Mouse (Mus musculus) limb, embryonic 13.5 days (tissue): ENCODE results near the gene Depdc7. TPM values are rescaled to one million over a fixed set of nuclear protein-coding genes. Genes with fewer than 3 reads are reported as not detected.
A peak's percentile ranks its signal among the peaks of the same experiment; 100 is the strongest.

Experiments
- ATAC-seq: fragments of 200-750 bp; cut with Nextera tagmentation; 2 replicates; pipeline ENCODE4 v1.8.0; 2017; ENCODE audit warnings: low read depth, moderate number of reproducible peaks, moderate TSS enrichment; ENCODE audit not compliant: low FRiP score
- H3K27ac ChIP-seq: fragments of 300-500 bp; sonication (generic); 2 replicates; pipeline ENCODE4 v1.5.1; 2015; ENCODE audit warnings: inconsistent platforms, mild to moderate bottlenecking, moderate library complexity
- H3K27me3 ChIP-seq: fragments of 300-500 bp; sonication (generic); 2 replicates; pipeline ENCODE4 v1.6.1; 2015; ENCODE audit warnings: mild to moderate bottlenecking, inconsistent platforms
- H3K36me3 ChIP-seq: fragments of 300-500 bp; sonication (generic); 2 replicates; pipeline ENCODE4 v1.6.1; 2015; ENCODE audit warnings: inconsistent platforms, mild to moderate bottlenecking, moderate library complexity
- H3K4me1 ChIP-seq: fragments of 300-500 bp; sonication (generic); 2 replicates; pipeline ENCODE4 v1.6.1; 2015; ENCODE audit warnings: inconsistent platforms
- H3K4me2 ChIP-seq: fragments of 300-500 bp; sonication (generic); replicated peaks from 2 replicates; pipeline ENCODE4 v1.6.1; 2015; ENCODE audit warnings: inconsistent platforms, mild to moderate bottlenecking, moderate library complexity
- H3K4me3 ChIP-seq: fragments of 300-500 bp; sonication (generic); 2 replicates; pipeline ENCODE4 v1.5.1; 2015; ENCODE audit warnings: moderate library complexity, mild to moderate bottlenecking, inconsistent platforms
- H3K9ac ChIP-seq: fragments of 300-500 bp; sonication (generic); 2 replicates; pipeline ENCODE4 v1.6.1; 2015; ENCODE audit warnings: mild to moderate bottlenecking, inconsistent platforms
- H3K9me3 ChIP-seq: fragments of 300-500 bp; sonication (generic); 2 replicates; pipeline ENCODE4 v1.6.1; 2016; ENCODE audit warnings: inconsistent platforms
- WGBS: fragments of 180-500 bp; shearing (Covaris S2); methylation state at CpG from one replicate; pipeline ENCODE4 v1.1.7; 2015; 5-methylcytosine and 5-hydroxymethylcytosine counted together
- polyA plus RNA-seq: library from polyadenylated mRNA; unstranded; fragments of >200 nt; fragmentation: Nextera tagmentation; extraction: Ambion mirVana; gene quantifications from 2 replicates; pipeline ENCODE4 v1.2.1, GENCODE M21; 2015

The Depdc7 gene
- polyA plus RNA-seq, result 5.2 and 5.3 TPM in 2 replicates

- WGBS, result 0% methylated on average over 31 of the region's 31 CpGs
- Histone ChIP-seq H3K9me3 (no peaks in the 10 kb centered on the region), H3K27ac (no peak within 1 kb of the TSS), H3K36me3 (no peaks in the 10 kb centered on the region), H3K4me1 (peaks cover 21% of the 10 kb centered on the region), H3K4me3 (peak within 1 kb of the TSS; percentile 77), H3K4me2 (peak within 1 kb of the TSS; percentile 87), H3K27me3 (peaks cover 33% of the 10 kb centered on the region), H3K9ac (peak within 1 kb of the TSS; percentile 85)
- ATAC-seq, result peak; percentile 91
These were observed at the start of gene Depdc7 for GRCm38 (mm10) chr2:104742741-104743064. TSS of gene Depdc7 (minus strand) at chr2:104742878.

DNA sequence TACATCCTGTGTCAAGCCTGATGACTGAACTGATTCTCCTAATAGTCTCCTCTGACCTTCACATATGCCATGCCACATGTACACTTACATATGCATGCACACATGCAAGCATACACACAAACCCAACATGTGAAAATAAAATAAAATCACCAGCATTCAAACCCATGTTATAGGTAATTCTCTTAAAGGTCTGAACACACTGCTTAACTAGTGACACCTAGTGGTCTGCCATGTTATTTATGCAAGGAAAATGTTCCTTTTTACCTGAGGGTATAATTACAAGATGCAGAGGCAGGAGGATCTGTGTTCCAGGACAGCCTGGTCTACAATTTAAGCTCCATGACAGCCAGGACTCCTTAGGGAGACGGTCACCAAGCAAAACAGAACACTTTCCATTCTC lies 32.1 kb upstream of the Depdc7 start:
- no peaks in the 10 kb centered on the region for H3K9me3 ChIP-seq
- 89% methylated on average over 1 of the region's 1 CpGs for WGBS

GRCm38 (mm10) chr2:104768697-104769096 lies 26.0 kb upstream of the Depdc7 start:
- WGBS, result 84% methylated on average over 1 of the region's 1 CpGs
- no peak overlapping the region for H3K27ac ChIP-seq
- H3K4me3 ChIP-seq, result no peak overlapping the region
- H3K36me3 ChIP-seq, result peaks cover 66% of the 10 kb centered on the region
- H3K27me3 ChIP-seq, result no peaks in the 10 kb centered on the region
- H3K4me2 ChIP-seq, result no peak overlapping the region
- no peaks in the 10 kb centered on the region for H3K9me3 ChIP-seq
- H3K4me1 ChIP-seq, result no peaks in the 10 kb centered on the region
- no peak for ATAC-seq
- H3K9ac ChIP-seq, result no peak overlapping the region

More for the DNA sequence above, 32.1 kb upstream of the Depdc7 start:
- Histone ChIP-seq H3K36me3 (peaks cover 59% of the 10 kb centered on the region), H3K27ac (no peak overlapping the region), H3K27me3 (no peaks in the 10 kb centered on the region), H3K4me3 (no peak overlapping the region), H3K9ac (no peak overlapping the region), H3K4me2 (no peak overlapping the region), H3K4me1 (no peaks in the 10 kb centered on the region)
- no peak for ATAC-seq

DNA sequence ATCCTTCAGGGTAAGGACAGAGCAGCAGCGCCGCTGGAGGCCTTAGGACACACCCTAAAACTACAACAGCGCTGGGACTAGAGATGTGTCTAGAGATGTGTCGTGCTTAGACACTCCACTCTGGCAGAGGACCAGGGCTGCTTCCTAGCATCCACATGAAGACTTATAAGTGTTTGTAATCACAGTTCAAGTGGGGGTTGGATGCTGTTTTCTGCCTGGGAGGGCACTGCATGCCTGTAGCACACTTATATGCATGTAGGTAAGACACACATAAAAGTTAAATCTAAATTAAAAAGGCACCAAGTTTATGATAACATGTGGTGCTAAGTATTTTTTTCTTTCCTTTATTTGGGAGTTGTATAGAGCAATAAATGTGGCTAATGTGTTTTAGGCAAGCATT lies 21.3 kb upstream of the Depdc7 start:
- Histone ChIP-seq H3K27me3 (no peaks in the 10 kb centered on the region), H3K36me3 (peaks cover 68% of the 10 kb centered on the region), H3K9me3 (no peaks in the 10 kb centered on the region), H3K9ac (no peak overlapping the region), H3K27ac (no peak overlapping the region), H3K4me1 (no peaks in the 10 kb centered on the region), H3K4me2 (no peak overlapping the region), H3K4me3 (no peak overlapping the region)
- 95% methylated on average over 4 of the region's 4 CpGs for WGBS
- no peak for ATAC-seq

GRCm38 (mm10) chr2:104763134-104763703 lies 20.5 kb upstream of the Depdc7 start:
- H3K36me3 ChIP-seq, result peaks cover 61% of the 10 kb centered on the region

DNA sequence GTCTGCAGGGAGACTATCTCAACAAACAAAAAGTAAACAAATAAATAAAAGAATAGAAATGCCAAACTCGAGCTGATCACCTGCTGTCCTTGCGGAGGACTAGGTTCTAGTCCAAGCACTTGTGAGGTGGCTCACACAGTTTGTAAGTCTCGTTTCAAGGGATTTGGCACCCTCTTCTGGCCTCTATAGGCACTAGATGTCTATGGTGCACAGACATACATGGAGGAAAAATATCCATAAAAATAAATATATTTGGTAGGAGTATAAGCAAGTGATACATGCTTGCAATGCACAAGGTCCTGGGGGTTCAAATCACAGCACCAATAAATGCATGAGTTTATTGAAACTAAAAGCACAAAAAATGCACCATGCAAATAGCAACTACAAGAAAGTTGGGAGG lies 7.9 kb upstream of the Depdc7 start:
- Histone ChIP-seq H3K9me3 (no peaks in the 10 kb centered on the region), H3K27me3 (no peaks in the 10 kb centered on the region), H3K27ac (no peak overlapping the region), H3K4me1 (no peaks in the 10 kb centered on the region), H3K4me2 (no peak overlapping the region), H3K9ac (no peak overlapping the region), H3K4me3 (no peak overlapping the region), H3K36me3 (peaks cover 10% of the 10 kb centered on the region; the same call in 1 of the 2 replicates)
- ATAC-seq, result no peak
- WGBS, result 54% methylated on average over 3 of the region's 3 CpGs

More at GRCm38 (mm10) chr2:104763134-104763703, 20.5 kb upstream of the Depdc7 start:
- Histone ChIP-seq H3K27me3 (no peaks in the 10 kb centered on the region), H3K9ac (no peak overlapping the region), H3K4me3 (no peak overlapping the region), H3K4me2 (no peak overlapping the region), H3K4me1 (no peaks in the 10 kb centered on the region), H3K27ac (no peak overlapping the region), H3K9me3 (no peaks in the 10 kb centered on the region)
- no peak for ATAC-seq
- 77% methylated on average over 8 of the region's 8 CpGs for WGBS

GRCm38 (mm10) chr2:104748652-104749183 lies 6.0 kb upstream of the Depdc7 start:
- Histone ChIP-seq H3K27me3 (peaks cover 3% of the 10 kb centered on the region; the same call in 1 of the 2 replicates), H3K4me2 (no peak overlapping the region), H3K9me3 (no peaks in the 10 kb centered on the region), H3K9ac (no peak overlapping the region), H3K36me3 (peaks cover 7% of the 10 kb centered on the region; the same call in 1 of the 2 replicates), H3K4me1 (no peaks in the 10 kb centered on the region), H3K4me3 (no peak overlapping the region), H3K27ac (no peak overlapping the region)
- ATAC-seq, result no peak
- WGBS, result 82% methylated on average over 5 of the region's 5 CpGs

GRCm38 (mm10) chr2:104746251-104746650 lies 3.6 kb upstream of the Depdc7 start:
- Histone ChIP-seq H3K4me3 (no peak overlapping the region), H3K4me2 (no peak overlapping the region), H3K9ac (no peak overlapping the region), H3K27ac (no peak overlapping the region), H3K27me3 (peaks cover 19% of the 10 kb centered on the region), H3K36me3 (no peaks in the 10 kb centered on the region), H3K4me1 (peaks cover 16% of the 10 kb centered on the region), H3K9me3 (no peaks in the 10 kb centered on the region)
- ATAC-seq, result no peak
- 55% methylated on average over 8 of the region's 8 CpGs for WGBS

- peaks cover 21% of the 10 kb centered on the region for H3K4me1 ChIP-seq
- no peaks in the 10 kb centered on the region for H3K36me3 ChIP-seq
- ATAC-seq, result no peak
- 49% methylated on average over 5 of the region's 5 CpGs for WGBS
- no peak overlapping the region for H3K4me2 ChIP-seq
- H3K4me3 ChIP-seq, result no peak overlapping the region
- H3K9me3 ChIP-seq, result no peaks in the 10 kb centered on the region
- peaks cover 33% of the 10 kb centered on the region for H3K27me3 ChIP-seq
- H3K27ac ChIP-seq, result no peak overlapping the region
- no peak overlapping the region for H3K9ac ChIP-seq
These were observed 1.3 kb upstream of the Depdc7 start for GRCm38 (mm10) chr2:104743971-104744370.

DNA sequence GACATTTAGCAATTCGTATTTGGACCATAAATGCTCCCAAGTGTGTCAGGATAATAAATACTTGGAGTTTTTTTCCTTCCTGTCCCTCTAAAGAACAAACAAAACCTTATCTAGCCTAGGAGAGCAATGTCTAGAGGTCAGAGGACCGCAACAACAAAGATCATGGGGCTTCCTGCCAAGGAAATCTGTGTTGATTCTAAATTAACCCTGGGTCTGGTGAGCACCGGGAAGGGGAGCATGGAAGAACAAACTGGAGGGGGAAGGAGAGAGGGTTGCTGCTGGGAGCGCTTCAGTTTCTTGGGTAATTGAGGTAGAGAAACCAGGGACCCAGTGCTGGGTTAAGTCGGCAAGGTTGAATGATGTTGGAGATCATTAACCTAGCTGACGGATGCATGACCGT lies 482 bp upstream of the Depdc7 start:
- ATAC-seq, result no peak
- Histone ChIP-seq H3K4me1 (peaks cover 21% of the 10 kb centered on the region), H3K9me3 (no peaks in the 10 kb centered on the region), H3K9ac (peak overlapping the region; percentile 85; the same call in 1 of the 2 replicates), H3K4me2 (peak overlapping the region; percentile 87), H3K27ac (no peak overlapping the region), H3K36me3 (no peaks in the 10 kb centered on the region), H3K27me3 (peaks cover 33% of the 10 kb centered on the region), H3K4me3 (peak overlapping the region; percentile 77)
- 13% methylated on average over 7 of the region's 7 CpGs for WGBS

DNA sequence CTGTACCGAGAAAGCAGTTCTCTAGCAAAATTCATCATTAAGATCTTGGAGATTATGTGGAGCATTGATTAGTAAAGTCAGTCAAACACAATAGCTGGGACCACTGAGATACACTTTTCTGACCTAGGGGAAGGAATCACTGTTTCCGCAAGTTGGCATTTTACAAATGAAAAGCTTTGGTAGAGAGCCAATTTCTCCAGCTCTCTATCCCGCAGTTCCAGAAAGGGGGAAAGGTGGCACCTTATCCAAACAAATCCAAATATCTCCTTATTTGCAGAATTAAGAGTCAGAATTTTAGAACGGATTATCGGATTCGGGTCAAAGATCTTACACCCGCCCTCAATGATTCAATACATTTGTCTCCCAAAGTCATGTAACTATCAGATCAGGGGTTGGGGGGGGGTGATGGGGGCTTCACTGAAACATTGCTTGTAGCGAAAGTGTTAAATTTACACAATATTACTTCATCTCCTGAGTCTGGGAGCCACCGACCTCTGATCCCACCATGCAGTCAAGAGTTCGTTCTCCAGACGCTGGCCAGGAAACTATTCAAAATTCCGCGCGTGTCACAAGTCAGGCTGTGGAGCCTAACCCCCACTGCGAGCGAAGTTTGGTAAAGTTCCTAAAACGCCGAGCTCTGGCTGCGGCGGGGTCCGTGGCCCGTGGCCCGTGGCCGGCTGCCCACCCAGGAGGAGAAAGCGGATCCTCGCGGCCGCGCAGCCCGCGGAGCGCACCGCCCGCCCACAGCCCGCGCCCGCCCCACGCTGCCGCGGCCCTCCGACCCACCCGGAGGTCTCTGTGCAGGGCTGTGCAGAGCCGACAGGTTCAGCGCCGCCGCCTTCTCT lies 560 bp downstream of the Depdc7 start:
- no peaks in the 10 kb centered on the region for H3K36me3 ChIP-seq
- H3K9ac ChIP-seq, result peak overlapping the region; percentile 85
- H3K4me1 ChIP-seq, result peaks cover 21% of the 10 kb centered on the region
- 5% methylated on average over 44 of the region's 46 CpGs for WGBS
- H3K4me3 ChIP-seq, result peak overlapping the region; percentile 77
- no peak overlapping the region for H3K27ac ChIP-seq
- no peaks in the 10 kb centered on the region for H3K9me3 ChIP-seq
- peak overlapping the region; percentile 87 for H3K4me2 ChIP-seq
- peak; percentile 35 for ATAC-seq
- peaks cover 33% of the 10 kb centered on the region for H3K27me3 ChIP-seq

DNA sequence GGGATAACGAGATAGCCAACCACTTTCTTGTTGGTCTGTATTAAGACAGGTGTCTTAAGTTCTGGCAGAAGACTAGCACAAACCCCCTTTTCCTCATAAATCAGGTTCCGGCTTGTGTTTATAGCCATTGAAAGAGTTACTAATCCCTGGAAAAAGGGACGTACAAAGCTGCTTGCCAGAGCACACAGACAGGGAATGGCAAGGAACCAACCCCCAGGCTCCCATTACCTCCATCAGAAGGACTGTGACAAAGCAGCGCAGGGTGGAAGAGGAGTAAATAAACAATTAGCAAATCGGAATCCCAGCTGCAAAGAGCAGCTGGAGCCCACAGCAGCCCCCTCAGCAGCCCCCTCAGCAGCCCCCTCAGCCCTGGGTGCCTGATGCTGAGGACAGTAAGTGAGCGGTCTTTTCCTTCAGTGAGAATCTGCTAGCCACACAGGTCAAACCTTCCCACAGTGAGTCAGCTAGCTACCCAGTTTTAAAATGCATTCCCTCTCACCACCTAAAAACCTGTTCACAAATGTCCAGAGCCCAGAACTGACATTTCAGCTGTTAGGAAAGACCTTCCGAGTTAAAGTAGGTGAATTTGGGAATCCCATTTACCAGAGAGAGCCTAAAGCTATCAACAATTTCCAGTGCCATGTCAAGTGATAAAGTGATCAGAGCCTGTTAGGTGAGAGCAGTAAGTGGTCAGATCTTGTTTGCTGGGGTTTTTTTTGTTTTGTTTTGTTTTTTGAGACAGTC lies 1.5 kb downstream of the Depdc7 start:
- Histone ChIP-seq H3K4me3 (no peak overlapping the region), H3K9ac (no peak overlapping the region), H3K4me1 (peaks cover 21% of the 10 kb centered on the region), H3K27me3 (peaks cover 33% of the 10 kb centered on the region), H3K36me3 (no peaks in the 10 kb centered on the region), H3K27ac (no peak overlapping the region), H3K4me2 (peak overlapping the region; percentile 87), H3K9me3 (no peaks in the 10 kb centered on the region)
- no peak for ATAC-seq
- 18% methylated on average over 7 of the region's 7 CpGs for WGBS
